Mouse (Mus musculus) urinary bladder, adult 18-20 months (tissue): ENCODE measurements around the gene Pgd.
"Not testable (repeated sequence)": the region's sequence is repeated elsewhere in the genome, so short reads cannot be mapped to it uniquely, and the experiment has no call there.

Experiments
- DNase-seq, 2 experiments: peaks; one replicate each; pipeline ENCODE4 v3.0.0; 2022; ENCODE audit warnings: low spot score in 2 of 2, mixed read lengths in 2 of 2

The Pgd gene

GRCm38 (mm10) chr4:149133395-149133794 lies 33.2 kb downstream of the Pgd start:
- DNase-seq: no peak

GRCm38 (mm10) chr4:149131789-149132565 lies 34.6 kb downstream of the Pgd start:
- no peak for DNase-seq

GRCm38 (mm10) chr4:149131021-149131752 lies 35.4 kb downstream of the Pgd start:
- no peak for DNase-seq

- DNase-seq: no peak
Observed at GRCm38 (mm10) chr4:149128467-149128866, 38.1 kb downstream of the Pgd start.

- DNase-seq: no peak
Observed at GRCm38 (mm10) chr4:149126663-149127062, 39.9 kb downstream of the Pgd start, which contains the start of gene Cort. Gene Cort (minus strand): TSS chr4:149126763.

GRCm38 (mm10) chr4:149126115-149126509 lies 40.5 kb downstream of the Pgd start:
- no peak for DNase-seq

- DNase-seq: no peak
Observed at GRCm38 (mm10) chr4:149125341-149126114, 41.0 kb downstream of the Pgd start.

- DNase-seq: no peak
Observed at GRCm38 (mm10) chr4:149123432-149123831, 43.1 kb downstream of the Pgd start.

GRCm38 (mm10) chr4:149119978-149120562 lies 46.5 kb downstream of the Pgd start:
- DNase-seq: not testable (repeated sequence)

GRCm38 (mm10) chr4:149103875-149104561 lies 62.6 kb downstream of the Pgd start, which contains the start of gene Dffa:
Gene Dffa (plus strand): TSS chr4:149104146.
- DNase-seq: peak; percentile 89 to 96

- no peak for DNase-seq
Observed at GRCm38 (mm10) chr4:149101456-149101855, 65.1 kb downstream of the Pgd start.

- not testable (repeated sequence) for DNase-seq
Observed at GRCm38 (mm10) chr4:149100449-149100848, 66.1 kb downstream of the Pgd start.
